Mouse (Mus musculus) gastrocnemius, postnatal 14 days (tissue): ENCODE measurements around the gene Kcnd3. TPM values are rescaled to one million over a fixed set of nuclear protein-coding genes. Genes with fewer than 3 reads are reported as not detected.
"Not testable (repeated sequence)": the region's sequence is repeated elsewhere in the genome, so short reads cannot be mapped to it uniquely, and the experiment has no call there.

Experiments
- DNase-seq: peaks from one replicate; pipeline ENCODE4 v3.0.0; 2021; ENCODE audit warnings: mixed read lengths
- intact Hi-C: fragments of 180-260 bp; cut with DNase I; formaldehyde crosslinking; loops from one replicate; pipeline ENCODE4 v1.15.1; 2025; ENCODE audit warnings: low total_unique reads
- total RNA-seq, 2 experiments: library from RNA; stranded (reverse); gene quantifications; 2 replicates each; pipeline ENCODE4 v1.2.3; 2021

The Kcnd3 gene
- total RNA-seq, 2 experiments from 2014 or later: 0.33 to 1.3 TPM

- intact Hi-C loops: loop anchor here (5.0 kb wide), 1 partner anchor 36 kb away; no protein-coding TSS in a partner anchor
- DNase-seq: peak; percentile 52
Measured at GRCm38 (mm10) chr3:105686394-105687323, 234.5 kb downstream of the Kcnd3 start.

GRCm38 (mm10) chr3:105687324-105688060 is 235.4 kb downstream of the Kcnd3 start, which contains the start of gene Ddx20:
Ddx20 (minus strand) TSS chr3:105687574.
- peak; percentile 94 for DNase-seq
- intact Hi-C loops: loop anchor here (5.0 kb wide), 1 partner anchor 35 kb away; no protein-coding TSS in a partner anchor

- intact Hi-C loops: loop anchor here (5.0 kb wide), 1 partner anchor 34 kb away; no protein-coding TSS in a partner anchor
- DNase-seq: no peak
Measured at GRCm38 (mm10) chr3:105688536-105688935, 236.4 kb downstream of the Kcnd3 start.

DNA sequence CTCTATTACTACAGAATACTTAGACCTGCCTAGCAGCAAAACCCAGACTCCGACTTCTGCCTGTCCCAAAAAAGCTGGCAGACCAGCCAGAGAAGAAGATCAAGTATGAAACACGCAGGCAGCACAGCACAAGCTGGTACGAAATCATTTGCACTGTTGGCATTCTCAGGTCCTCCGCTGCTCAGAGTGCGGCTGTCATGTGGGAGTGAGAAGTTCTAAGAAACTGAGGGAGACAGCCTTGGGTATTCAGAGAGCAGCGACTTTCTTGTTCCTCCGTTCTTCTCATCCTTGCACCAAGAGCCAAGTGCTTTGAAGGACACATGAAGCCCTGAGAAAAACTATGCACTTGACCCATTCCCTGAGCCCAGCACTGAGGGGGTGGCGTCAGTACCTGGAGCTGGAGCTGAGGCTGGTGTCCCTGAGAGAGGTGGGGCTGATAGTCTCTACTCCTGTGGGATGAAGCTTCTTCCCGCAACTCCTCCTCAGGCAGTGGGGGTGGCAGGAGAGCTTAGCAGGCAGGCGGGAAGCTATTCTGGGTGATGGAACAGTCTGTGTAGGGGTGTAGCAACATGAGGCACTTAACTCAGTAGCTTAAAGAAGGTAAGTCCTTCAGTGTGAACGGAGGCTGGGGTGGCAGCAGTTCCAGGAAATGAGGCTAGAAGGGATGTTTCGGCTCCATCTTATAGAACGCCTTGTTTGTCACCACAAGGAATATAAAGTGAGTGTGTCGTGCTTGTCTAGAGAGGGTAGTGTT is 241.4 kb downstream of the Kcnd3 start:
- no peak for DNase-seq
- intact Hi-C loops: no loop called here

DNA sequence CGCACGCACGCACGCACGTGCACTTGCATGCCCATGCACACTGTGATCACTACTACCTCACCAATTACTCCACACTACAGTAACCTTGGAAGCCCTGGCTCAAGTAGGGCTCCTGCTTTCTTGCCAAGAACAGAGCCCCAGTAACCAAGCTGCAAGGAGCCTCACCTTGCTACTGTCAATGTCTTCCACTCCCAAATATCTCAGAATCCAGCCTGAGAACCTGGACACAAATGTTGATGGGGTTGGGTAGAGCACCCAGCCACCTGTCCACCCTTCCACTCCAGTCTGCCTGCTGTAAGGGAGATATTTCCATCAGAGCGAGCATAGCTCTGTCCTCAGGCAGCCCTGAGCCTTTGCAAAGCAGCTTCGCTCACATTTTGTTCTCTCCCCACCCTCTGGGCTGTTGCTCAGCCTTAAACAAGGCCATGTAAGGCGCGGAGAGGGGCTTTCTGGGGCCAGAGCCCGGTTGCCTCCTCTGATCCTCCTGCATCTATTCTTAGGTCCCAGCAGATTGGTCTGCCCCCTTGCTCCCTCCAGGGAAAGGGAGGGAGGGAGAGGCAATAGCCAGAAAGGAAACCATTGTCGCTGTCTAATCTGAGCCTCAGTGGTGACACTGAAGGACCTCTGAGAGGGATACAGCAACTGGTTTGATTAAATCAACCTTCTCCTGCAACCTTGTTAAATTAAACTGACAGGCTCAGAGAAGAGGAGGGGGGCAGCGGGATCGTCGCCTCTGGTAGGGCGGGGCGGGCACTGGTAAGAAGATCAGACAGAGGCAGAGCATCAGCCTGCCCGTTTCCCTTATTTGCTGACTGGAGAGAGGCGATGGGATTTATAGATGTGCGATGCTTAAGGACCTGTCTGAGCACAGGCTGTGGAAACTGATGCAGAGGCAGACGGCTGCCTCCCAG is 243.6 kb downstream of the Kcnd3 start:
- no peak for DNase-seq

DNA sequence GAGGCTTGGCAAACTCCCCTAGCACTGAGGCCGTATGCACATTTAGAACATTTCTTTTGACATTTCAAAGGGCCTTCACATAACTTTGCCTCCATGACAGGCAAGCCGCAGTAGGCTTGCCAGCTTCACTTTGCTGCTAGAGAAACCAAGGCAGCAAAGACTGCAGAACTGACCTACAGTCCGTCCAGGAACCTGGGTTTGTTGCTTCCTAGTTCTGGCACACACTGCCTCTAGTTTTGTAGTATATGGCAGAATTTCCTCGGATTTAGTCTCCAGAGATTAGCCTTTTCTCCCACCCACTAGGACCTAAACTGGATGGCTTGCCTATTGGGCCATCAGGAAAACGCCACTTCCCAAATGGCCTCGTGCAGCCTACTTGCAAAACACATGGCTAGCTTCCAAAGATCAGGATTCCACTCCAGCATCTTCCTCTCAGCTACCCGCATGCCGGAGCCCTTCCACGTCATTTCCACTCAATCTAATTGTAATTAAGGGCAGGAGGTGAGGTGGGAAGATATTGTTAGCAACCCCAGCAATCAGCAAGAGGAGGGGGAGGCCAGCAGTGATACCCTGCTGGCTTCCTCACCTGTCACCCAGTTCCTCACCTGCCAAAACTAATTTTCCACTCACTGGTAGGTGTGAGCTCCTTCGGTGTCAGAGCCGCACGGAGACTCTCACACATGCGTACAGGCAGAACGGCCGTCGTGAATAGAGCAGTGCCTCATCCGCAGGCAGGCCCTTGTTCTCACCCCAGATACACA is 244.4 kb downstream of the Kcnd3 start:
- DNase-seq: no peak
- intact Hi-C loops: no loop called here

More for the DNA sequence above, 243.6 kb downstream of the Kcnd3 start:
- intact Hi-C loops: no loop called here

GRCm38 (mm10) chr3:105697148-105697441 is 245.0 kb downstream of the Kcnd3 start:
- intact Hi-C loops: no loop called here
- no peak for DNase-seq

GRCm38 (mm10) chr3:105698311-105698710 is 246.2 kb downstream of the Kcnd3 start:
- no peak for DNase-seq
- intact Hi-C loops: no loop called here

GRCm38 (mm10) chr3:105699241-105699933 is 247.3 kb downstream of the Kcnd3 start:
- no peak for DNase-seq
- intact Hi-C loops: no loop called here

- DNase-seq, intact Hi-C loops: not testable (repeated sequence)
Measured at GRCm38 (mm10) chr3:105700786-105701185, 248.7 kb downstream of the Kcnd3 start.

- intact Hi-C loops: no loop called here
- DNase-seq: no peak
Measured at GRCm38 (mm10) chr3:105701399-105701798, 249.3 kb downstream of the Kcnd3 start.

GRCm38 (mm10) chr3:105703571-105703970 is 251.4 kb downstream of the Kcnd3 start:
- no peak for DNase-seq
- intact Hi-C loops: no loop called here

- intact Hi-C loops: no loop called here
- peak; percentile 80 for DNase-seq
Measured at GRCm38 (mm10) chr3:105704031-105705008, 252.2 kb downstream of the Kcnd3 start, which contains the start of gene Inka2. Inka2 (plus strand) TSS chr3:105704599.

DNA sequence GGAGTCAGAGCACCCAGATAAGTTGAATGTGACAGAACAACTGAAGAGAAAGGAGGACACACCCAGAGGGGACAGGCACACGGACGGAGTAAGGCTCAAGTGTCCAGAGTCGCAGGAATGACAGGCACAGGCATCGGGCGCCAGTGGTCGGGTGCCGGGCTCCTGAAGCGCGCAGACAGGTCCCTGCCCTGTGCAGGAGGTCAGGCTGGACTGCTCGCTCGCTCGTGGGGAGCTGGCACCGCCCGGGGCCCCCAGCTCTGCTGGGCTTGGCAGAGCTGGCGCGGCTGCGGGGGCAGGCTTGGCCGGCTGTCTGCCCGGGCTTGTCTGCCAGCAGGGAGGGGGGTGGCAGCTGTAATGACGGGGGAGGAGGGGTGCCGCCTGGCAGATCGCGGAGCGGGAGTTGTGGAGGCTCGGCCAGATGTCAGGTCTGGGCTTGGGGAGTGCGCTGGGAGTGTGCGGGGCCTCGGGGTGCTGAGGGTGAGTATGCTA is 253.0 kb downstream of the Kcnd3 start:
- intact Hi-C loops: no loop called here
- DNase-seq: peak; percentile 82

- DNase-seq: no peak
- intact Hi-C loops: no loop called here
Measured at GRCm38 (mm10) chr3:105705561-105705960, 253.4 kb downstream of the Kcnd3 start.

GRCm38 (mm10) chr3:105706366-105707020 is 254.4 kb downstream of the Kcnd3 start:
- DNase-seq: no peak
- intact Hi-C loops: no loop called here
